21 mouse cellular contexts compared by ENCODE assay signal in genomic region chr4:56639709-56640108, GRCm38 (mm10).
A peak's percentile ranks its signal among the peaks of the same experiment; 100 is the strongest.
DNase-seq lines count a peak whose midpoint lies in the region; ATAC-seq lines count a peak whose summit lies in the region.
"Had no signal": no experiment of that assay in that cellular context is flagged by ENCODE, and none has a peak within 500 bp of the region (broad histone marks: within the 10 kb centered on the region; RNA-seq: fewer than 3 reads in every experiment).

No protein-coding gene starts in this region.

- 0 out of 2 replicates have a peak, but pooled peaks have one; percentile 39 for ATAC-seq in intestine, embryonic 15.5 days
- no peak for ATAC-seq in intestine, embryonic 16.5 days
- ATAC-seq in lung, embryonic 15.5 days (ENCODE audit: borderline replicate concordance, extremely low read depth, low FRiP score, low TSS enrichment), result no peak
- ATAC-seq: activated CD4-positive, CD25-positive, alpha-beta regulatory T cell, adult 4 months; forebrain, embryonic 14.5 days had no signal

- H3K27ac ChIP-seq in intestine, embryonic 15.5 days, result no peak overlapping the region
- no peak overlapping the region for H3K27ac ChIP-seq in intestine, embryonic 16.5 days (ENCODE audit: low read length)
- H3K27ac ChIP-seq in lung, embryonic 15.5 days, result peak overlapping the region; percentile 37
- H3K27ac ChIP-seq: gastrocnemius, adult 2 months; hindbrain, embryonic 15.5 days had no signal

- no peaks in the 10 kb centered on the region for H3K9me3 ChIP-seq in intestine, embryonic 15.5 days
- no peaks in the 10 kb centered on the region for H3K9me3 ChIP-seq in intestine, embryonic 16.5 days (ENCODE audit: control insufficient read depth, low read length)
- H3K9me3 ChIP-seq in lung, embryonic 15.5 days, result no peaks in the 10 kb centered on the region
- H3K9me3 ChIP-seq: embryonic facial prominence, embryonic 13.5 days; heart, embryonic 10.5 days; heart, embryonic 15.5 days; hindbrain, embryonic 15.5 days had no signal

- no peaks in the 10 kb centered on the region for H3K27me3 ChIP-seq in intestine, embryonic 15.5 days (replicated peaks)
- no peaks in the 10 kb centered on the region for H3K27me3 ChIP-seq in intestine, embryonic 16.5 days (replicated peaks; ENCODE audit: control insufficient read depth, insufficient read depth, low read length)
- no peaks in the 10 kb centered on the region for H3K27me3 ChIP-seq in lung, embryonic 15.5 days
- H3K27me3 ChIP-seq: embryonic facial prominence, embryonic 13.5 days; heart, embryonic 15.5 days; hindbrain, embryonic 15.5 days had no signal

- no peak overlapping the region for H3K9ac ChIP-seq in intestine, embryonic 15.5 days
- H3K9ac ChIP-seq in intestine, embryonic 16.5 days (ENCODE audit: low read depth, low read length), result no peak overlapping the region
- H3K9ac ChIP-seq in lung, embryonic 15.5 days, result no peak overlapping the region
- H3K9ac ChIP-seq: embryonic facial prominence, embryonic 13.5 days; heart, embryonic 15.5 days; hindbrain, embryonic 15.5 days had no signal

- no peak for DNase-seq in lung, postnatal 25 days (ENCODE audit: low spot score)
- DNase-seq in ES-CJ7 (ENCODE audit: low read depth, low spot score) (peak; percentile 6), R1 (ENCODE audit: low read depth, low spot score) (peak; percentile 30)
- DNase-seq in kidney, postnatal 14 days, result no peak
- DNase-seq in kidney, postnatal 10 days, result no peak
- DNase-seq: cerebellum, adult 11-12 months; cerebellum, adult 9-10 months; cerebellum, postnatal 25 days; gastrocnemius, adult 2 months; gastrocnemius, postnatal 25 days; heart, postnatal 14 days had no signal

- 36% methylated on average over 4 of the region's 4 CpGs for WGBS in intestine, embryonic 15.5 days
- 36% methylated on average over 4 of the region's 4 CpGs for WGBS in intestine, embryonic 16.5 days
- WGBS in lung, embryonic 15.5 days, result 26% methylated on average over 4 of the region's 4 CpGs

- H3K4me1 ChIP-seq in intestine, embryonic 15.5 days (replicated peaks), result 0 out of 2 replicates have a peak, but pooled peaks cover 4% of the 10 kb centered on the region
- peaks cover 11% of the 10 kb centered on the region; the same call in 1 of the 2 replicates for H3K4me1 ChIP-seq in intestine, embryonic 16.5 days (ENCODE audit: control insufficient read depth, insufficient read depth, low read length)
- peaks cover 43% of the 10 kb centered on the region for H3K4me1 ChIP-seq in lung, embryonic 15.5 days

- H3K36me3 ChIP-seq in intestine, embryonic 15.5 days, result no peaks in the 10 kb centered on the region
- no peaks in the 10 kb centered on the region for H3K36me3 ChIP-seq in intestine, embryonic 16.5 days (ENCODE audit: control insufficient read depth, insufficient read depth, low read length)
- H3K36me3 ChIP-seq in lung, embryonic 15.5 days, result no peaks in the 10 kb centered on the region
- H3K36me3 ChIP-seq: embryonic facial prominence, embryonic 13.5 days; G1E; heart, embryonic 10.5 days; heart, embryonic 15.5 days; hindbrain, embryonic 15.5 days had no signal

- H3K4me3 ChIP-seq in intestine, embryonic 15.5 days (replicated peaks), result no peak overlapping the region
- no peak overlapping the region for H3K4me3 ChIP-seq in intestine, embryonic 16.5 days (ENCODE audit: low read length)
- H3K4me3 ChIP-seq in lung, embryonic 15.5 days, result no peak overlapping the region
- H3K4me3 ChIP-seq: embryonic facial prominence, embryonic 13.5 days; gastrocnemius, adult 2 months; heart, embryonic 10.5 days; heart, embryonic 15.5 days; hindbrain, embryonic 15.5 days had no signal

- no peak overlapping the region for H3K4me2 ChIP-seq in intestine, embryonic 15.5 days (replicated peaks)
- no peak overlapping the region for H3K4me2 ChIP-seq in intestine, embryonic 16.5 days (ENCODE audit: low read depth, low read length)
- no peak overlapping the region for H3K4me2 ChIP-seq in lung, embryonic 15.5 days
- H3K4me2 ChIP-seq: heart, embryonic 15.5 days; hindbrain, embryonic 15.5 days had no signal

Comparison
In these comparisons a context has a peak if more than half of its experiments do, and no peak if none do; other contexts are left out.
1. DNase-seq: peak in ES-CJ7 (single experiment) and R1 (single experiment); none in lung, postnatal 25 days (single experiment), kidney, postnatal 14 days (single experiment) and kidney, postnatal 10 days (single experiment).